Mouse (Mus musculus): Measurements from ENCODE around the gene Il1b. TPM values are rescaled to one million over a fixed set of nuclear protein-coding genes. Genes with fewer than 3 reads are reported as not detected.

Gene Il1b
- polyA plus RNA-seq, 1 experiment from 2014 or later: 0.15 TPM

GRCm38 (mm10) chr2:129393524-129393923, 22.6 kb upstream of the Il1b start:
- ATAC-seq (ENCODE audit: insufficient read depth, low FRiP score, low read depth): no peak
- Histone ChIP-seq H3K4me2 (no peak overlapping the region), H3K27ac (no peak overlapping the region), H3K27me3 (replicated peaks) (no peaks in the 10 kb centered on the region), H3K4me1 (no peaks in the 10 kb centered on the region), H3K9me3 (no peaks in the 10 kb centered on the region), H3K36me3 (no peaks in the 10 kb centered on the region), H3K4me3 (replicated peaks) (no peak overlapping the region), H3K9ac (no peak overlapping the region)
- 27% methylated on average over 6 of the region's 6 CpGs for WGBS

DNA sequence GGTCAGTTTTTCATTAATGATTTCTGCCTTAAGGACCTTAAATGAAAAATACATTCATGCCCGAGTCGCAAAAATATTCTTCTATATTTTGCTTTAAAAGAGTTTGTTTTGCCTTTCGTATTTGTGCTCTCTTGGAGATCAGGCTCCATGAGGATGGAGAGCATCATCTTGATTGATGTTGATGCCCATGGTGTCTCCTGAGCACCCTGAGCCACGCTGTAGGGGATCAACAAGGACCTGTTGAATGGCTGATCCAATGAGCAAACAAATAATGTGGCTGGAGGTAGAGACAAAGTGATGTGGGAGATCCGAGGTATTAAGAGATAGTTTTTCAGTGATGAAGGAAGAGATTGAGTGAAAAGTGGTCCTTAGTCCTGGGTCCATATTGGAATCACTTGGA, 19.2 kb upstream of the Il1b start:
- Histone ChIP-seq H3K27me3 (replicated peaks) (no peaks in the 10 kb centered on the region), H3K4me1 (no peaks in the 10 kb centered on the region), H3K4me2 (no peak overlapping the region), H3K9me3 (no peaks in the 10 kb centered on the region), H3K36me3 (no peaks in the 10 kb centered on the region), H3K4me3 (replicated peaks) (no peak overlapping the region), H3K9ac (no peak overlapping the region), H3K27ac (no peak overlapping the region)
- ATAC-seq (ENCODE audit: insufficient read depth, low FRiP score, low read depth): no peak
- 80% methylated on average over 5 of the region's 5 CpGs for WGBS

DNA sequence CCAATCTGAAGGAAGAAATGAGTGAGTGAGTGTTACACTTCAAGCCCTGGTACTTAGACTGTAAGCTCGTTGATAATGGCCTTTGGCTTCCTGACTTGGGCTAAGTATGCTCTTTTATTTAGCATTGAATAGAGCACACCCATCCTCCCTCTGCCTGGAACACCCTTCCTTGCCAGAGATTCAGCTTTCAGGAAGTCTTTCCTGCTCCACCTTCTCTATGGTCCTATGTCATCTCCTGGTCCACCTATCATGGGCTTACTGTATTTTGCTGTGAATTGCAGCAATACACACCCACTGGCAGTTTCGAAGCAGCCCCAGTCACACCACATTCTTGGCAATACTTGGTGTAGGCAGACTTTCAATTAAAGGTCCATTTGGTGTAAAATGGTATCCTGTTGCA, 18.4 kb upstream of the Il1b start:
- Histone ChIP-seq H3K4me3 (replicated peaks) (no peak overlapping the region), H3K4me1 (no peaks in the 10 kb centered on the region), H3K9ac (no peak overlapping the region), H3K4me2 (no peak overlapping the region), H3K9me3 (no peaks in the 10 kb centered on the region), H3K27ac (no peak overlapping the region), H3K36me3 (no peaks in the 10 kb centered on the region), H3K27me3 (replicated peaks) (no peaks in the 10 kb centered on the region)
- 63% methylated on average over 2 of the region's 2 CpGs for WGBS
- ATAC-seq (ENCODE audit: insufficient read depth, low FRiP score, low read depth): no peak

DNA sequence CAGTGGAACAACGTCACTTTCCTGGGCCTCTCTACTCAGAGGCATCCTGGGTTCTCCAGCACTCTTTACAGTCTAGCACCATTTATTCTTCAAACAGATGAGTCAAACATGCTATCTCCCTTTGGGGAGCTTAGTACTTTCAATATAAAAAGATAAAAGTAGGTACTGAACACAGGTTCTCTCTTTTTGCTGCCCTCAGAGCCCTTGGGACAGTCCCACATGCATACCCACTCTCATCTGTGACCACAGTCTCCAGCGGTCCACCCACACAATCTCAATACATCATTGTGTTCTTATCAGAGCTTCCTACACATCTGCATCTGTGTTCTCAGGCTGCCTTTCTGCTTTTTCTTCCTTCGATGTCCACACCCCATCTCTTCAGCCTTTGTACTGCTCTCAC, 14.4 kb upstream of the Il1b start:
- WGBS: 82% methylated on average over 3 of the region's 3 CpGs
- H3K27ac ChIP-seq: no peak overlapping the region
- no peaks in the 10 kb centered on the region for H3K9me3 ChIP-seq
- no peaks in the 10 kb centered on the region for H3K27me3 ChIP-seq (replicated peaks)
- H3K9ac ChIP-seq: no peak overlapping the region
- H3K4me2 ChIP-seq: no peak overlapping the region
- no peaks in the 10 kb centered on the region for H3K4me1 ChIP-seq
- H3K36me3 ChIP-seq: no peaks in the 10 kb centered on the region
- no peak for ATAC-seq (ENCODE audit: insufficient read depth, low FRiP score, low read depth)
- H3K4me3 ChIP-seq (replicated peaks): no peak overlapping the region

DNA sequence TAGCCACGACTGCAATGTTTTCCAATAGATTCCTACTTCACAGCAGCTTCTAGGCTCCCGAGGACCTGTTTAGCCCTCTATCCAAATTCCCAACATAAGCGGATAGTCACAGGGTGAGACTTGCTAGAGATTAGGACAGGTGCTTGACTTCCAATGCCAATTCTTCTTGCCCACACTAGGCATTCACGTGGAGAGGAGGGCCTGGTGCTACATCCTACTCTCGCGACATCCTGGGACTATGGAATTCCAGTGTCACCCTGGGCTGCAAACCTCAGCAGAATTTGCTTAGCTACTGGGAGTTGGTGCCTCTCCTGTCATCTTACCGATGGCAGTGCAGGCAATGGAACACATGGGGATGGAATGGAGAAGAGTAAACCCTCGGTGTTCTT, 13.3 kb upstream of the Il1b start:
- whole genome bisulfite sequencing: 85% methylated on average over 8 of the region's 8 CpGs
- Histone ChIP-seq H3K4me1 (no peaks in the 10 kb centered on the region), H3K4me3 (replicated peaks) (no peak overlapping the region), H3K9ac (no peak overlapping the region), H3K36me3 (no peaks in the 10 kb centered on the region), H3K9me3 (no peaks in the 10 kb centered on the region), H3K27me3 (replicated peaks) (no peaks in the 10 kb centered on the region), H3K4me2 (no peak overlapping the region), H3K27ac (no peak overlapping the region)
- ATAC-seq (ENCODE audit: insufficient read depth, low FRiP score, low read depth): no peak

GRCm38 (mm10) chr2:129383512-129384271, 12.8 kb upstream of the Il1b start:
- WGBS: 84% methylated on average over 8 of the region's 8 CpGs
- no peak for ATAC-seq (ENCODE audit: insufficient read depth, low FRiP score, low read depth)
- Histone ChIP-seq H3K27ac (no peak overlapping the region), H3K4me1 (no peaks in the 10 kb centered on the region), H3K36me3 (no peaks in the 10 kb centered on the region), H3K4me3 (replicated peaks) (no peak overlapping the region), H3K27me3 (replicated peaks) (no peaks in the 10 kb centered on the region), H3K9me3 (no peaks in the 10 kb centered on the region), H3K9ac (no peak overlapping the region), H3K4me2 (no peak overlapping the region)

GRCm38 (mm10) chr2:129380746-129381474, 10.0 kb upstream of the Il1b start:
- no peak overlapping the region for H3K4me2 ChIP-seq
- no peak for ATAC-seq (ENCODE audit: insufficient read depth, low FRiP score, low read depth)
- no peak overlapping the region for H3K9ac ChIP-seq
- no peak overlapping the region for H3K4me3 ChIP-seq (replicated peaks)
- no peaks in the 10 kb centered on the region for H3K36me3 ChIP-seq
- no peak overlapping the region for H3K27ac ChIP-seq
- WGBS: 82% methylated on average over 5 of the region's 5 CpGs
- no peaks in the 10 kb centered on the region for H3K9me3 ChIP-seq
- H3K4me1 ChIP-seq: no peaks in the 10 kb centered on the region
- H3K27me3 ChIP-seq (replicated peaks): no peaks in the 10 kb centered on the region

DNA sequence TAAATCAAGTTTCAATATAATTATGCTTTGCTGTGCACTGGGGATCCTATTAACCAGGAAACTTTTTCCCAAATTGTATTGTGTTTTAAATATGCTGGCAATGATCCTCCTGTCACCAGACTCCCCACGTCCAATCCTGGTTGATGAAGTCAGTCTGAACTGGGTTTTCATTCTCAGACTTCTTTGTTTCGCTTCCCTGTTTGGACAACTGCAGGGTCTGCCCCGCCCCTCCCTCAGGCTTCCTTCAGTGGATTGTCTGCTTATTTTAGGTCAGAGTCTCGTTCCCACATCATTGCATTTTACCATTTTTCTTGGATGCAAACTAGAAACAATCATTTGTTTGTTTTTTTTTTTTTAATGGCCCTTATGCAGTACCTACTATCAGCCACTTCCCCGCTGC, 9.3 kb upstream of the Il1b start:
- Histone ChIP-seq H3K36me3 (no peaks in the 10 kb centered on the region), H3K9me3 (no peaks in the 10 kb centered on the region), H3K27me3 (replicated peaks) (no peaks in the 10 kb centered on the region), H3K27ac (no peak overlapping the region), H3K9ac (no peak overlapping the region), H3K4me3 (replicated peaks) (no peak overlapping the region), H3K4me2 (no peak overlapping the region), H3K4me1 (no peaks in the 10 kb centered on the region)
- WGBS: 66% methylated on average over 5 of the region's 5 CpGs
- no peak for ATAC-seq (ENCODE audit: insufficient read depth, low FRiP score, low read depth)

- H3K4me1 ChIP-seq: no peaks in the 10 kb centered on the region
- H3K9ac ChIP-seq: no peak overlapping the region
- no peak overlapping the region for H3K4me2 ChIP-seq
- H3K9me3 ChIP-seq: no peaks in the 10 kb centered on the region
- H3K36me3 ChIP-seq: no peaks in the 10 kb centered on the region
- ATAC-seq (ENCODE audit: insufficient read depth, low FRiP score, low read depth): no peak
- WGBS: 83% methylated on average over 4 of the region's 4 CpGs
- H3K4me3 ChIP-seq (replicated peaks): no peak overlapping the region
- no peaks in the 10 kb centered on the region for H3K27me3 ChIP-seq (replicated peaks)
- H3K27ac ChIP-seq: no peak overlapping the region
These were observed 2.4 kb upstream of the Il1b start for GRCm38 (mm10) chr2:129373307-129373706.

DNA sequence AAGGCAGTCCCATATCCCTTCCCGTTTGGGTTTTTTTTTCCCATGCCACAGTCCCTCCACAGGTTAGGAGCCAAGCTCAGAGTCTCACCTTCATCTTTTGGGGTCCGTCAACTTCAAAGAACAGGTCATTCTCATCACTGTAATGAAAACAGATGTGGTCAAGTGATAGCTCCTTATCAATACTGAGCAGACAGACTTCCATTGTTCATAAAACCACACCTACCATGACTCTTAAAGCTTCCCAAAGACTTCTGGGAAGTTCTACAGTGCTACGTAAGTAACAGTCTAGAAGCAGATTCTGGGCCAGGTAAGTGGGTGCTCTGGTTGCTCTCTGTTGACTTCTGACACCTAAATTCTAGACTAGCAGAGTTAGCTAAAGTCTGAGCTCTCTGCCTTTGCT, 1.3 kb downstream of the Il1b start:
- no peak overlapping the region for H3K9ac ChIP-seq
- WGBS: 69% methylated on average over 3 of the region's 3 CpGs

GRCm38 (mm10) chr2:129368795-129369194, 2.1 kb downstream of the Il1b start:
- H3K9ac ChIP-seq: no peak overlapping the region
- H3K27ac ChIP-seq: no peak overlapping the region
- no peak for ATAC-seq (ENCODE audit: insufficient read depth, low FRiP score, low read depth)

More for the DNA sequence above, 1.3 kb downstream of the Il1b start:
- H3K4me1 ChIP-seq: no peaks in the 10 kb centered on the region
- H3K27ac ChIP-seq: no peak overlapping the region
- no peak for ATAC-seq (ENCODE audit: insufficient read depth, low FRiP score, low read depth)
- H3K9me3 ChIP-seq: no peaks in the 10 kb centered on the region
- H3K27me3 ChIP-seq (replicated peaks): no peaks in the 10 kb centered on the region
- H3K4me3 ChIP-seq (replicated peaks): no peak overlapping the region
- no peaks in the 10 kb centered on the region for H3K36me3 ChIP-seq
- no peak overlapping the region for H3K4me2 ChIP-seq

GRCm38 (mm10) chr2:129368106-129368505, 2.8 kb downstream of the Il1b start:
- H3K27ac ChIP-seq: no peak overlapping the region
- ATAC-seq (ENCODE audit: insufficient read depth, low FRiP score, low read depth): no peak
- no peak overlapping the region for H3K9ac ChIP-seq
- 59% methylated on average over 2 of the region's 2 CpGs for WGBS
- no peaks in the 10 kb centered on the region for H3K36me3 ChIP-seq
- no peak overlapping the region for H3K4me2 ChIP-seq
- no peaks in the 10 kb centered on the region for H3K9me3 ChIP-seq
- no peak overlapping the region for H3K4me3 ChIP-seq (replicated peaks)
- no peaks in the 10 kb centered on the region for H3K4me1 ChIP-seq
- H3K27me3 ChIP-seq (replicated peaks): no peaks in the 10 kb centered on the region

More at GRCm38 (mm10) chr2:129368795-129369194, 2.1 kb downstream of the Il1b start:
- no peak overlapping the region for H3K4me2 ChIP-seq
- WGBS: 80% methylated on average over 5 of the region's 5 CpGs
- no peaks in the 10 kb centered on the region for H3K36me3 ChIP-seq
- no peak overlapping the region for H3K4me3 ChIP-seq (replicated peaks)
- H3K9me3 ChIP-seq: no peaks in the 10 kb centered on the region
- H3K27me3 ChIP-seq (replicated peaks): no peaks in the 10 kb centered on the region
- H3K4me1 ChIP-seq: no peaks in the 10 kb centered on the region
